Mouse (Mus musculus): Measurements from ENCODE around the gene March4.
A peak's percentile ranks its signal among the peaks of the same experiment; 100 is the strongest.

March4 gene

DNA sequence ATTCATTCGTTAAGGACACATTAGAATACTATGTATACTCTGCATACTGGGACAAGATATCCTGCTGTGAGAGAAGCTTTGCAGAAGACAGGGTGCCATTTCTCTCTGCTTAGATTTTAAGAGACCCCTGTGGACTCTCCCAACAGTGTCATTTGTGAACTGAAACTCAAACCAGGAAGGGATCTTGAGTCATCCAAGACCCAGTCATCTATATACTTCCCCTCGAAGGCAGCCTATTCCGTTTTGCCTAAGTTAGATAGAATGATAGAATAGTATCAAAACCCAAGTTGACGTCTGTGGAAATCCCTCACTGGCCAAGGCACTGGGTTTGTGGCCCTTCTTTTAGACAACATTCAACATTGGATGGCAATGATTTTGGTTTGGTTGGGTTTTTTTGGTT is 7.5 kb downstream of the March4 start:
- DNase-seq: no peak

- no peak for DNase-seq
Measured at GRCm38 (mm10) chr1:72523601-72524000, 13.1 kb downstream of the March4 start.

GRCm38 (mm10) chr1:72510778-72511520 is 25.8 kb downstream of the March4 start:
- no peak for DNase-seq

DNA sequence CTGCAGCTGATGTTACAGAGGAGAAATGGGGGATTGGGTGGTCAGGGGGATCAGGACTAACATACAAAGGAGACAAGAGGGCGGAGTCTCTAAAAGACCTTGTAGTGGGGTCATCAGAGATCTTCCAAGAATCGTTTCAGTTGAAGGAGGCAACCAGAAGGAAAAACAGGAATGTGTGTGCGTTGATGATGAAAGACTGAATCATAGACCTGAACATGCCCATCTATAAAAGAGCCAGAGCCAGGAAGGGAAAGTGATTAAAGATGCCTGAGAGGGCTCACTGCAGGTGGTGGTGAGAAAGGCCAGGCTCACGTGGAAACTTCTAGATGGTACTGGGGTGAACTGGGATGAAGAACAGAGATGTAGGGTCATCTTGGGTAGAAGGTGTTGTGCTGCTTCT is 27.2 kb downstream of the March4 start:
- no peak for DNase-seq

- no peak for DNase-seq
Measured at GRCm38 (mm10) chr1:72507670-72508069, 29.1 kb downstream of the March4 start.

DNA sequence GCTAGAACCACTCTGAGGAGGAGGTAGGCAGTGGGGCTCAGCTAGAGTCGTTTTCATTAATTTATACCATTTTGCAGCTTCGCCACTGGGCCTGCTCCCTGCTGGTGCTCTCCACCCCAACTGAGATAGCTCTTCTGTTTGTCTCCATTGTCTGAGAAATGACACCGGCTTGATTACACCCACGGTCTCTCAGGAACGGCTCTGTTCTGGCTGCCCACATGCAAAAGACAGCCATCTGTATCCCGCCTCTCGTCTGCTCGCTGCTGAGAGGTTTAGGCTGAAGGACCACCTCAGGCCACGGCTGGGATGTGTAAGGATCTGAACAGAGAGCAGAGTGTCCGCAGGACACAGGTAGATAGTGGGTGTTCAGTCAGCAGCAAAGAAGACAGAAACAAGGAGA is 30.5 kb downstream of the March4 start:
- no peak for DNase-seq

DNA sequence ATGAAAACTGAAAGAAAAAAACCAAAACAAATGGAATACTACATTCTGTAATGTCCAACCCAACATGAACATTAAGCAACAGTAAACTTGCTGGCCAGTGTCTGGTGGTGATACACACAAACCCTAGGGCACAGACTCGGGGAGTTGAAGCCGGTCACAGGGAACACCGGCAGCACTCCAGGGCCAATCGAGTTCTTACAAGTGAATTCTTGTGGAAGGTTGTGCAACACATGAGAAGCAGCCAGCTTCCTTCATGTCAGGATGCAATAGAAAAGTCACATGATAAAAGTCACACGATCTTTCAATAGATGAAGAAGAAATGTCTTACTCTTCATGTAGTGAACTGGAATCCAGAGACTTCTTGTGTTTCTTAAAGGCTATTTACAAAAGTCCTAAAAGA is 39.1 kb downstream of the March4 start:
- no peak for DNase-seq

GRCm38 (mm10) chr1:72493454-72493853 is 43.3 kb downstream of the March4 start:
- DNase-seq: no peak

DNA sequence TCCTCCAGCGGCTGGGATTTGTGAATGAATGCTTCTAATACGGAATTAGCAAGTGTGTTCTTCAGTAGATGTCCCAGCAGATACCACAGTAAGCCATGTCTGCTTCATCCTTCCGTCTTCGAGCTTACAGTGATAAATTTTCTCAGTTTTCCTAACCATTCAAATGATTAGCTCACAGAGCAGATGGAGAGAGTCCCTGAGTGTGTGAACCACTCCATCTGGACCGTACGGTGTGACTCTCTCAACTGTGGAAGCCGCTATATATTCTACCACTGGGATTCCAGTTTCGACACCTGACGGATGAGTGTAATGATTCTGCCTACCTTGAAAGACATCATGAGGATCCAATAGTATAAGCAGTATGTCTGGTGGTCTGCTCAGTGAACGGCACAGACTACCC is 44.1 kb downstream of the March4 start:
- DNase-seq: no peak

- DNase-seq: no peak
Measured at GRCm38 (mm10) chr1:72491307-72491706, 45.4 kb downstream of the March4 start.

- DNase-seq: no peak
Measured at GRCm38 (mm10) chr1:72490801-72491200, 45.9 kb downstream of the March4 start.

DNA sequence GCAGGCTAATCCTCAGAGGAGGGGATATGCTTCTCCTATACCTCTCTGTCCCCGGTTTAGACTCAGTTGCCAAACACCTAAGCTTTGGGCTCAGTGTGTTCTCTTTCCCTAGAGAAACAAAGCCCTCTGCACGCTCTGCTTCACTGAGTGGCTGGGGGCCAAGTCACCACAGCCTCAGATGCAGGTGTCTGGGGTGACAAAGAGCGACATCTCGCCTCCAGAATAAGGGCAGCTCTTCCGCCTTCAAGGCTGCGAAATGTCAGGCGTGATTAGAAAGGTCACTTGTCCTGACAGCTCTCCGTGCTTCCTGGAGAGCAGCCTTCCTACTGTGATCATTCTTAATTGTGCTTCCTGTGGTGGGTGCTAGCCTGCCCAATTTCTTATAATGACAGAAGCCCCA is 46.5 kb downstream of the March4 start:
- DNase-seq: no peak

DNA sequence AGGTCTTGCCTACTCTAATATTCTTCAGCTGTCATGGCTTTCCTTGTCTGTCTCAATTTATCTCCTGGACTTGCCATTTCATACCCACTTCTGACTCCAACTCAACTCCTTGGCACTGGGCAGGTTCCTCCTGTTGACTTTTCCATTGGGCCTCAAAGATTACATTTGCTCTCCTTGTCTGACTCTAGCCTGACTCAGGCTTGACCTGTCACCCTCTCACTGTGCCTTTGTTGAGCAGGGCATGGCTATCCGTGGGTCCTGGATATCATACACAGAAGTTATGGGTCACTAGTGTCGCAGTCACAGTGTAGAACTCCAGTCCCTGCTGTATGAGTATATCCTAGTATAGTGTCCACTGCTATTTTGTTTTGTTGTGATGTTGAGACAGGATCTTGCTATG is 60.1 kb downstream of the March4 start:
- no peak for DNase-seq

DNA sequence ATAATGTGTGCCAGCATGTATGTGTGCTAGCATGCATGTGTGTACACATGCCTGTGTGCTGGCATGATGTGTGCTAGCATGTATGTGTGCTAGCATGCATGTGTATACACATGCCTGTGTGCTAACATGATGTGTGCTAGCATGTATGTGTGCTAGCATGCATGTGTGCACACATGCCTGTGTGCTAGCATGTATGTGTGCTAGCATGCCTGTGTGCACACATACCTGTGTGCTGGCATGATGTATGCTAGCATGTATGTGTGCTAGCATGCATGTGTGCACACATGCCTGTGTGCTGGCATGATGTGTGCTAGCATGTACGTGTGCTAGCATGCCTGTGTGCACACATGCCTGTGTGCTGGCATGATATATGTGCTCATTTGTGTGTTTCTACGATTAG is 67.7 kb downstream of the March4 start:
- no peak for DNase-seq

- DNase-seq: peak in 1 of 2 experiments; percentile 15
Measured at GRCm38 (mm10) chr1:72468466-72469003, 68.2 kb downstream of the March4 start.

- DNase-seq: no peak
Measured at GRCm38 (mm10) chr1:72464926-72465583, 71.7 kb downstream of the March4 start.

- DNase-seq: no peak
Measured at GRCm38 (mm10) chr1:72462516-72462915, 74.2 kb downstream of the March4 start.

GRCm38 (mm10) chr1:72457652-72458051 is 79.1 kb downstream of the March4 start:
- DNase-seq: no peak

- DNase-seq: no peak
Measured at GRCm38 (mm10) chr1:72455923-72456322, 80.8 kb downstream of the March4 start.

- no peak for DNase-seq
Measured at GRCm38 (mm10) chr1:72454733-72455201, 82.0 kb downstream of the March4 start.

DNA sequence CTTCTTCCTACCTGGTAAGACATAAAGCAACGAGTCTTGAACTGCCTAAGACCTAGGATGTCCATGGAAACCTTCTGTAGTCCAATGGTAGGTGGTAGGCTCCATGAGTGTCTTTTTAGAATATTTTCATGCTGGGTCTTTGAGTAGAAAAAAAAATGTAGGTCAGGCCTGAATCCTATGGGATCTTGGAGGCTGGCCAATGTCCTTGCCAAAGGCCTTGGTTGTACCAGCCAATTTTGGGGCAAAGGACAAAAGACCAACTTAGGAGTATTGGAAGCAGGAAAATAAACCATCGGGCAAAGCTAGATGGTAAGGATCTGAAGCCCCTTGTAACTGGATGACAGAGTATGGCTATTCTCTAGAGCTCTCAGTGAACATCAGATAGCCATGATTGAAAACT is 83.9 kb downstream of the March4 start:
- DNase-seq: peak; percentile 26 to 42

DNA sequence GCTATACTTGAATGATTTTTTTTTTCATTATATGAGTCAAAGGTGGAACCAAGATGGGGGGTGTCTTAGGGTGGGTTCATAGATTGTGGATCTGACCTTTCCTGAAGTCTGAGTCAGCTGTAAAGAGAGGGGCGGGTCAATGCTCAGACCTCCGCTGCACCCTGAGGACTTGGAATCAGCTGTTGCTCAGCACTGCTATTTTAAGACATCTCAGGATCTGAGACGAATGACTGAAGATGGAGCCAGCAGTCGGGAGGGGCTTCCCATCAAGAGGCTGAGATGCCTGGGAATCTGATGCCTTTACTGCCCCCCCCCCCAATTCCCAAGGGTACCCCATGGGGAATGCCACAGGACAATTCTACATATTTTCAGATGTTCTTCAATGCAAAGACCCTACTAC is 85.9 kb downstream of the March4 start:
- no peak for DNase-seq

DNA sequence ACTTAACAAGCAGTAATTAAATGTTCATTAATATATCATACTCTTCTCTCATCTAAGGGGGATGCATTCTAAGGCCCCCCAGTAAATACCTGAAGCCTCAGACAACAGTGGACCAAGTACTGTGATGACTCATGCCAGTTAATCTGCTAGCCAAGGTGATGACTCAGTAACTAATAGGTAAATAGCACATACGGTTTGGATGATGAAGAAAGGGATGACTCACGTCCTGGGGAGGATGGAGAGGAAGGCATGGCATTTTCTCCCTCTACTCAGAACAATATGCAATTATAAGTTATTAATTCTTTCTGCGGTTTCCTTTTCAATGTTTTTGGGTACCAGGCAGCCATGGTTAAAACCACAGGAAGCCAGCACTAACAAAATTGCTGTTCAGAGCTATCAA is 87.0 kb downstream of the March4 start:
- no peak for DNase-seq

DNA sequence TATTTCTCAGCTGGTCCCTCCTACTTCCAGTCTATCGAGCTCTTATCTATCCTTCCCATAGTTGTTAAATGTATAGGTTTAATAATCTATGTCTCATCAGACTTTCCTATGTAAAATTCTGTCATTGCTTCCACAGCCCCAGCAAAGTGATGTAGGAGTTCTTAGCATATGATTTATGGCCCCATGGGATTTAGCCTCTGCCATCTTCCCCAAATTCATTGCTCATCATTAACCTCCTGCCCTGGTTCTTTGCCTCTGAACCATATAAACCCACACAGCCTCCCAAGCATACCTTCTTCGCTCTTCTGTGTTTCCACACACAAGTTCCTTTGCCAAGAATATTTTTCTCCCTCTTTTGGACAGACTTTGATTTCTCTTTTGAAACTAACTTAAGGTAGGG is 94.0 kb downstream of the March4 start:
- no peak for DNase-seq
